8 mouse cellular contexts compared by ENCODE assay signal in the genomic region with DNA sequence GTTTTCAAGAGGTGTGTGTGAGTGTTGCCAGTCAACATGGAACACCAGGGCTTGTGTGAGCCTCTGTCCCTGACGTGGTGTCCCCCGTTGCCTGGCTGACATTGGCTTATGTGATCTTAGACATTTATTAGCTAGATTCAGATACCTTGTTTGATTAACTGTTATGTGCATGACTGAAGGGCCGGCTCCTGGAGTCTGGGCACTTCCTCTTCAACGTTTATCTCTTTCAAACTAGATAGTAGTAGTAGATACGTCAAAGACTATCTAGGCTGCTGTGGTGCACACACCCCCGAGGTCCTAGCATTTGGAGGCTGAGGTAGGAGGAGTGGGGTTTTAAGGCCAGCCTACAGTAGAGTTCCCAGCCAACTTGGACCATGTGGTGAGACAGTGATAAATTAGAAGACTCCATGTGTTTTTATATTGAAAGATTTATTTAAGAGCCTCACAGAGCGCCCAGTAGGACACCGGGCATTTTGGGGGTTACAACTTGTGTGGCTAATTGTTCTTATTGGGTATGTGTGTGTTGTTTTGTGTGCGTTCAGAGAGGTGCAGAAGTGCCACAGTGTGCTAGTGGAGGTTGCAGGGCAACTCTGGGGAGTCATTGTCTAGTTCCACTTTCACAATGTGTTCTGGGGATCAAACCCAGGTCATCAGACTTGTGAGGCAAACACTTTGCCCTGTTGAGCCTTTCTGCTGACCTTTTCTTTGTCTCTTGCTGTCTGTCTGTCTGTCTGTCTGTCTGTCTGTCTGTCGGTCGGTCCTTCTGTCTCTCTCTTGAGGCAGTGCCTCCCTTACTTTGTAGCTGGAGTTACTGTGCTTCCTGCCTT. TPM values are rescaled to one million over a fixed set of nuclear protein-coding genes. Genes with fewer than 3 reads are reported as not detected.
A peak's percentile ranks its signal among the peaks of the same experiment; 100 is the strongest.
DNase-seq lines count a peak whose midpoint lies in the region; ATAC-seq and TF ChIP-seq lines count a peak whose summit lies in the region.

No protein-coding gene starts in this region.

- DNase-seq in embryo, embryonic 10.5 days (ENCODE audit: low spot score) = peak; percentile 3
- no peak for DNase-seq in embryo, embryonic 9.5 days (ENCODE audit: extremely low spot score)
- DNase-seq in thymus, postnatal 4 days = no peak
- DNase-seq in cerebellum, postnatal 14 days = no peak
- DNase-seq in thymus, postnatal 14 days = no peak

- no peaks in the 10 kb centered on the region for H3K27me3 ChIP-seq in hindbrain, embryonic 12.5 days

- no peak for ATAC-seq in hindbrain, embryonic 12.5 days (ENCODE audit: low FRiP score)
- peak; percentile 73 for ATAC-seq in megakaryocyte-erythroid progenitor cell, adult 5-6 weeks (replicated peaks; ENCODE audit: low FRiP score, low TSS enrichment, poor library complexity, severe bottlenecking)

- no peak for TF ChIP-seq POLR2A in bone marrow macrophage, adult 2 months (IDR thresholded peaks at IDR 0.05; ENCODE audit: borderline replicate concordance, low read depth, low read length)

- peaks cover 19% of the 10 kb centered on the region for H3K4me1 ChIP-seq in bone marrow macrophage, adult 2 months (ENCODE audit: control insufficient read depth, insufficient read depth, low read length)
- peaks cover 29% of the 10 kb centered on the region for H3K4me1 ChIP-seq in hindbrain, embryonic 12.5 days

- H3K4me3 ChIP-seq in bone marrow macrophage, adult 2 months (ENCODE audit: insufficient read depth, low read length) = peak overlapping the region; percentile 98
- H3K4me3 ChIP-seq in hindbrain, embryonic 12.5 days = peak overlapping the region; percentile 89

- H3K4me2 ChIP-seq in hindbrain, embryonic 12.5 days (replicated peaks) = peak overlapping the region; percentile 80

- no peaks in the 10 kb centered on the region for H3K9me3 ChIP-seq in hindbrain, embryonic 12.5 days (replicated peaks)

- peaks cover 11% of the 10 kb centered on the region for H3K36me3 ChIP-seq in hindbrain, embryonic 12.5 days

- 49% methylated on average over 11 of the region's 11 CpGs for WGBS in hindbrain, embryonic 12.5 days

- H3K9ac ChIP-seq in hindbrain, embryonic 12.5 days = peak overlapping the region; percentile 94

- H3K27ac ChIP-seq in bone marrow macrophage, adult 2 months (ENCODE audit: insufficient read depth, low read depth, low read length) = peak overlapping the region; percentile 57
- H3K27ac ChIP-seq in hindbrain, embryonic 12.5 days = no peak overlapping the region

- TF ChIP-seq CTCF in bone marrow macrophage, adult 2 months (IDR thresholded peaks at IDR 0.05; ENCODE audit: low read depth, low read length) = no peak

RNA-seq across cellular contexts. Expression of gene Uhrf1bp1, which starts 1.6 kb away (rescaled TPM):
- polyA plus RNA-seq in bone marrow macrophage, adult 2 months (2012; ENCODE audit: insufficient read depth, insufficient read length, missing spikeins) = 7.5 TPM in 2 replicates
- 9.4 TPM in 2 replicates for polyA plus RNA-seq in hindbrain, embryonic 12.5 days (2016; fragmentation: Nextera tagmentation; extraction: Ambion mirVana)
- 28.6 and 28.8 TPM in 2 replicates for total RNA-seq in megakaryocyte-erythroid progenitor cell, adult 5-6 weeks (2014; fragmentation: Nextera tagmentation)
- total RNA-seq in megakaryocyte-erythroid progenitor cell, adult 5-6 weeks (2017) = 14.1 and 15.1 TPM in 2 replicates

RNA-seq across cellular contexts. Expression of gene Snrpc, which starts 19.9 kb away (rescaled TPM):
- 105 and 113 TPM in 2 replicates for polyA plus RNA-seq in bone marrow macrophage, adult 2 months (2012; ENCODE audit: insufficient read depth, insufficient read length, missing spikeins)
- polyA plus RNA-seq in hindbrain, embryonic 12.5 days (2016; fragmentation: Nextera tagmentation; extraction: Ambion mirVana) = 299 and 327 TPM in 2 replicates
- total RNA-seq in megakaryocyte-erythroid progenitor cell, adult 5-6 weeks (2014; fragmentation: Nextera tagmentation) = 160 and 260 TPM in 2 replicates
- 123 and 157 TPM in 2 replicates for total RNA-seq in megakaryocyte-erythroid progenitor cell, adult 5-6 weeks (2017)

RNA-seq across cellular contexts. Expression of gene D17Wsu92e, which starts 37.4 kb away (rescaled TPM):
- polyA plus RNA-seq in bone marrow macrophage, adult 2 months (2012; ENCODE audit: insufficient read depth, insufficient read length, missing spikeins) = 75.8 and 81.8 TPM in 2 replicates
- 11.8 and 13.7 TPM in 2 replicates for polyA plus RNA-seq in hindbrain, embryonic 12.5 days (2016; fragmentation: Nextera tagmentation; extraction: Ambion mirVana)
- 66.2 and 76.6 TPM in 2 replicates for total RNA-seq in megakaryocyte-erythroid progenitor cell, adult 5-6 weeks (2014; fragmentation: Nextera tagmentation)
- total RNA-seq in megakaryocyte-erythroid progenitor cell, adult 5-6 weeks (2017) = 90.1 and 90.5 TPM in 2 replicates

RNA-seq across cellular contexts. Expression of gene Anks1, which starts 51.2 kb away (rescaled TPM):
- 24.6 and 29.0 TPM in 2 replicates for polyA plus RNA-seq in bone marrow macrophage, adult 2 months (2012; ENCODE audit: insufficient read depth, insufficient read length, missing spikeins)
- 86.0 and 91.5 TPM in 2 replicates for polyA plus RNA-seq in hindbrain, embryonic 12.5 days (2016; fragmentation: Nextera tagmentation; extraction: Ambion mirVana)
- total RNA-seq in megakaryocyte-erythroid progenitor cell, adult 5-6 weeks (2014; fragmentation: Nextera tagmentation) = 45.3 and 62.4 TPM in 2 replicates
- 21.0 and 21.1 TPM in 2 replicates for total RNA-seq in megakaryocyte-erythroid progenitor cell, adult 5-6 weeks (2017)

RNA-seq across cellular contexts. Expression of gene Taf11, which starts 51.8 kb away (rescaled TPM):
- polyA plus RNA-seq in bone marrow macrophage, adult 2 months (2012; ENCODE audit: insufficient read depth, insufficient read length, missing spikeins) = 30.7 and 33.2 TPM in 2 replicates
- 89.7 and 96.9 TPM in 2 replicates for polyA plus RNA-seq in hindbrain, embryonic 12.5 days (2016; fragmentation: Nextera tagmentation; extraction: Ambion mirVana)
- 42.6 and 44.6 TPM in 2 replicates for total RNA-seq in megakaryocyte-erythroid progenitor cell, adult 5-6 weeks (2014; fragmentation: Nextera tagmentation)
- total RNA-seq in megakaryocyte-erythroid progenitor cell, adult 5-6 weeks (2017) = 38.1 and 40.8 TPM in 2 replicates
